Mouse (Mus musculus) left cerebral cortex, adult 9 months (tissue): Measurements from ENCODE around the gene Acoxl.

ENCODE experiments used
- DNase-seq, 2 experiments: peaks; one replicate each; pipeline ENCODE4 v3.0.0; 2022; ENCODE audit warnings: low spot score in 2 of 2

Acoxl gene

GRCm38 (mm10) chr2:127838576-127838975 lies at the start of gene Acoxl:
Gene Acoxl, plus strand, starts transcription at chr2:127838876.
- no peak for DNase-seq

- DNase-seq = no peak
Measured at GRCm38 (mm10) chr2:127789138-127789537, 49.5 kb upstream of the Acoxl start.

GRCm38 (mm10) chr2:127789651-127790270 lies 48.9 kb upstream of the Acoxl start:
- DNase-seq = no peak

GRCm38 (mm10) chr2:127791919-127792603 lies 46.6 kb upstream of the Acoxl start, which contains the start of gene Mtln:
Gene Mtln, minus strand, starts transcription at chr2:127792488.
- DNase-seq = peak; percentile 79 to 88

GRCm38 (mm10) chr2:127831401-127832102 lies 7.1 kb upstream of the Acoxl start, which contains the start of gene Bub1:
Gene Bub1, minus strand, starts transcription at chr2:127831865.
- peak; percentile 58 to 91 for DNase-seq

GRCm38 (mm10) chr2:127832103-127832832 lies 6.4 kb upstream of the Acoxl start:
- no peak for DNase-seq

- no peak for DNase-seq
Measured at GRCm38 (mm10) chr2:127832833-127833190, 5.9 kb upstream of the Acoxl start.

- DNase-seq = no peak
Measured at GRCm38 (mm10) chr2:127839425-127839824, 749 bp downstream of the Acoxl start.

GRCm38 (mm10) chr2:127841402-127841801 lies 2.7 kb downstream of the Acoxl start:
- no peak for DNase-seq

GRCm38 (mm10) chr2:127842421-127842820 lies 3.7 kb downstream of the Acoxl start:
- no peak for DNase-seq

GRCm38 (mm10) chr2:127845346-127845982 lies 6.8 kb downstream of the Acoxl start:
- no peak for DNase-seq

GRCm38 (mm10) chr2:127846008-127846407 lies 7.3 kb downstream of the Acoxl start:
- no peak for DNase-seq

- no peak for DNase-seq
Measured at GRCm38 (mm10) chr2:127846571-127846970, 7.9 kb downstream of the Acoxl start.

- no peak for DNase-seq
Measured at GRCm38 (mm10) chr2:127850371-127850770, 11.7 kb downstream of the Acoxl start.

- peak in 1 of 2 experiments; percentile 14 for DNase-seq
Measured at GRCm38 (mm10) chr2:127854332-127854991, 15.8 kb downstream of the Acoxl start.

- DNase-seq = no peak
Measured at GRCm38 (mm10) chr2:127864381-127864780, 25.7 kb downstream of the Acoxl start.

GRCm38 (mm10) chr2:127881063-127881462 lies 42.4 kb downstream of the Acoxl start:
- no peak for DNase-seq

- peak; percentile 13 to 87 for DNase-seq
Measured at GRCm38 (mm10) chr2:127889432-127889831, 50.8 kb downstream of the Acoxl start.

GRCm38 (mm10) chr2:127889979-127890378 lies 51.3 kb downstream of the Acoxl start:
- DNase-seq = no peak

- no peak for DNase-seq
Measured at GRCm38 (mm10) chr2:127890526-127890925, 51.9 kb downstream of the Acoxl start.

GRCm38 (mm10) chr2:127891056-127891455 lies 52.4 kb downstream of the Acoxl start:
- no peak for DNase-seq
